Mouse (Mus musculus) kidney, adult 8-10 months (tissue): ENCODE data around the gene Pex7.

Experiments
- DNase-seq, 2 experiments: peaks; one replicate each; pipeline ENCODE4 v3.0.0; 2022

The Pex7 gene

GRCm38 (mm10) chr10:19907246-19907804, at the start of gene Pex7:
Pex7 (minus strand) TSS chr10:19907689.
- DNase-seq = peak; percentile 93 to 96

- no peak for DNase-seq
Observed at GRCm38 (mm10) chr10:19956745-19957144, 49.3 kb upstream of the Pex7 start.

GRCm38 (mm10) chr10:19955817-19956216, 48.3 kb upstream of the Pex7 start:
- no peak for DNase-seq

GRCm38 (mm10) chr10:19954572-19954971, 47.1 kb upstream of the Pex7 start:
- DNase-seq = no peak

GRCm38 (mm10) chr10:19953032-19953761, 45.7 kb upstream of the Pex7 start:
- peak; percentile 64 to 78 for DNase-seq

- no peak for DNase-seq
Observed at GRCm38 (mm10) chr10:19949106-19949505, 41.6 kb upstream of the Pex7 start.

- DNase-seq = no peak
Observed at GRCm38 (mm10) chr10:19948381-19948780, 40.9 kb upstream of the Pex7 start.

- DNase-seq = no peak
Observed at GRCm38 (mm10) chr10:19947901-19948300, 40.4 kb upstream of the Pex7 start.

GRCm38 (mm10) chr10:19947441-19947840, 40.0 kb upstream of the Pex7 start:
- no peak for DNase-seq

GRCm38 (mm10) chr10:19946644-19947043, 39.2 kb upstream of the Pex7 start:
- no peak for DNase-seq

- no peak for DNase-seq
Observed at GRCm38 (mm10) chr10:19945651-19946050, 38.2 kb upstream of the Pex7 start.

- no peak for DNase-seq
Observed at GRCm38 (mm10) chr10:19942621-19943020, 35.1 kb upstream of the Pex7 start.

- DNase-seq = no peak
Observed at GRCm38 (mm10) chr10:19941914-19942313, 34.4 kb upstream of the Pex7 start.

- DNase-seq = peak; percentile 35 to 56
Observed at GRCm38 (mm10) chr10:19941063-19941462, 33.6 kb upstream of the Pex7 start.

GRCm38 (mm10) chr10:19940626-19941025, 33.1 kb upstream of the Pex7 start:
- no peak for DNase-seq

GRCm38 (mm10) chr10:19940127-19940526, 32.6 kb upstream of the Pex7 start:
- DNase-seq = no peak

- peak; percentile 57 to 74 for DNase-seq
Observed at GRCm38 (mm10) chr10:19939282-19939705, 31.8 kb upstream of the Pex7 start.

GRCm38 (mm10) chr10:19938738-19939137, 31.2 kb upstream of the Pex7 start:
- DNase-seq = peak in 1 of 2 experiments; percentile 53

- DNase-seq = peak; percentile 31 to 48
Observed at GRCm38 (mm10) chr10:19936961-19937708, 29.6 kb upstream of the Pex7 start.

- no peak for DNase-seq
Observed at GRCm38 (mm10) chr10:19935821-19936367, 28.4 kb upstream of the Pex7 start.

- DNase-seq = no peak
Observed at GRCm38 (mm10) chr10:19935295-19935623, 27.8 kb upstream of the Pex7 start.

GRCm38 (mm10) chr10:19934384-19935294, 27.1 kb upstream of the Pex7 start, which contains the start of gene Map3k5:
Map3k5 (plus strand) TSS chr10:19934472.
- peak; percentile 41 to 46 for DNase-seq
